ENCODE assay signal across 17 mouse cellular contexts in the genomic region with DNA sequence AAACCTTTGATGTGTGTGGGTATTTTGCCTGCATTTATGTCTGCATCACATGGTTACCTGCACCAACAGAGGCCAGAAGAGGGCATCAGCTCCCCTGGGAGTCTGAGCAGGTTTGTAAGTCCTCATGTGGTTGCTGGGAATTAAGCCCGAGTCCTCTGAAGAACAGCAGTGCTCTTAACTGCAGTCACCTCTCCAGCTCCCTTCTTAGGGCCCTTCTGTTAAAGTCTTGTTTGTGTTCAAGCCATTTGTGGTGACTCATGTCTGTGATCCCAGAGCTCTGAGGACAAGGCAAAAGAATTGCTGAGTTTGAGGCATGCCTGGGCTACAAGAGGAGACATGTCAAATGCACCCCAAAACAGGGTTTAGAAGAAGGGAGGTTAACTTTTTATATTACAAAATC. TPM values are rescaled to one million over a fixed set of nuclear protein-coding genes. Genes with fewer than 3 reads are reported as not detected.
DNase-seq lines count a peak whose midpoint lies in the region; ATAC-seq and TF ChIP-seq lines count a peak whose summit lies in the region.
"Had no signal": no experiment of that assay in that cellular context is flagged by ENCODE, and none has a peak within 500 bp of the region (broad histone marks: within the 10 kb centered on the region; RNA-seq: fewer than 3 reads in every experiment).

No protein-coding gene starts in this region.

- no peaks in the 10 kb centered on the region for H3K27me3 ChIP-seq in liver, adult 2 months (ENCODE audit: control insufficient read depth, insufficient read depth, low read length)
- no peaks in the 10 kb centered on the region for H3K27me3 ChIP-seq in liver, embryonic 13.5 days
- H3K27me3 ChIP-seq in hindbrain, embryonic 12.5 days: no peaks in the 10 kb centered on the region
- no peaks in the 10 kb centered on the region for H3K27me3 ChIP-seq in hindbrain, embryonic 16.5 days (replicated peaks; ENCODE audit: control insufficient read depth, insufficient read depth, low read length)
- no peaks in the 10 kb centered on the region for H3K27me3 ChIP-seq in neural tube, embryonic 15.5 days (replicated peaks)
- H3K27me3 ChIP-seq: forebrain, embryonic 15.5 days; heart, embryonic 15.5 days; hindbrain, embryonic 15.5 days; neural tube, embryonic 13.5 days had no signal

- no peak for DNase-seq in gastrocnemius, adult 2 months
- DNase-seq in gastrocnemius, postnatal 4 days (ENCODE audit: low spot score in 2 of 2): no peak
- DNase-seq in liver, adult 2 months (ENCODE audit: extremely low read depth, low read depth, low spot score): peak; percentile 42
- no peak for DNase-seq in liver
- DNase-seq in liver, embryonic 13.5 days: no peak
- DNase-seq: gastrocnemius, postnatal 10 days; kidney, adult 9 months; lung, embryonic 14.5 days; retina, postnatal 1 day had no signal

- 77% methylated on average over 1 of the region's 1 CpGs for WGBS in liver, adult 2 months
- WGBS in liver, embryonic 13.5 days (ENCODE audit: insufficient replicate concordance): 45% methylated on average over 1 of the region's 1 CpGs
- 80% methylated on average over 1 of the region's 1 CpGs for WGBS in hindbrain, embryonic 12.5 days
- 88% methylated on average over 1 of the region's 1 CpGs for WGBS in hindbrain, embryonic 16.5 days
- 86% methylated on average over 1 of the region's 1 CpGs for WGBS in neural tube, embryonic 15.5 days

- peak overlapping the region; percentile 70; the same call in 1 of the 2 replicates for H3K27ac ChIP-seq in gastrocnemius, adult 2 months
- H3K27ac ChIP-seq in liver, adult 2 months (replicated peaks; ENCODE audit: insufficient read depth, low read depth, low read length): peak overlapping the region; percentile 92
- H3K27ac ChIP-seq in liver, embryonic 13.5 days: peak overlapping the region; percentile 99
- no peak overlapping the region for H3K27ac ChIP-seq in hindbrain, embryonic 12.5 days
- no peak overlapping the region for H3K27ac ChIP-seq in hindbrain, embryonic 16.5 days (ENCODE audit: low read depth, low read length)
- no peak overlapping the region for H3K27ac ChIP-seq in neural tube, embryonic 15.5 days (replicated peaks)
- H3K27ac ChIP-seq: forebrain, embryonic 15.5 days; hindbrain, embryonic 15.5 days; neural tube, embryonic 13.5 days had no signal

- no peak overlapping the region for H3K4me2 ChIP-seq in liver, embryonic 13.5 days
- no peak overlapping the region for H3K4me2 ChIP-seq in hindbrain, embryonic 12.5 days (replicated peaks)
- H3K4me2 ChIP-seq in hindbrain, embryonic 16.5 days (ENCODE audit: low read length): no peak overlapping the region
- H3K4me2 ChIP-seq in neural tube, embryonic 15.5 days: no peak overlapping the region
- H3K4me2 ChIP-seq: forebrain, embryonic 15.5 days; heart, embryonic 15.5 days; hindbrain, embryonic 15.5 days; lung, embryonic 14.5 days; neural tube, embryonic 13.5 days had no signal

- no peak overlapping the region for H3K4me3 ChIP-seq in gastrocnemius, adult 2 months
- H3K4me3 ChIP-seq in liver, adult 2 months (ENCODE audit: insufficient read depth, low read depth, low read length): no peak overlapping the region
- no peak overlapping the region for H3K4me3 ChIP-seq in liver, embryonic 13.5 days (replicated peaks)
- H3K4me3 ChIP-seq in hindbrain, embryonic 12.5 days: no peak overlapping the region
- H3K4me3 ChIP-seq in hindbrain, embryonic 16.5 days (ENCODE audit: low read length): no peak overlapping the region
- H3K4me3 ChIP-seq in neural tube, embryonic 15.5 days (replicated peaks): no peak overlapping the region
- H3K4me3 ChIP-seq: forebrain, embryonic 15.5 days; heart, embryonic 15.5 days; hindbrain, embryonic 15.5 days; neural tube, embryonic 13.5 days had no signal

- H3K79me2 ChIP-seq in liver, adult 2 months (ENCODE audit: control insufficient read depth, insufficient read depth, low read length): no peaks in the 10 kb centered on the region

- no peak overlapping the region for H3K9ac ChIP-seq in liver, adult 2 months (ENCODE audit: low read depth, low read length)
- peak overlapping the region; percentile 73 for H3K9ac ChIP-seq in liver, embryonic 13.5 days
- H3K9ac ChIP-seq in hindbrain, embryonic 12.5 days: no peak overlapping the region
- H3K9ac ChIP-seq in hindbrain, embryonic 16.5 days (ENCODE audit: low read depth, low read length): no peak overlapping the region
- H3K9ac ChIP-seq in neural tube, embryonic 15.5 days (replicated peaks): no peak overlapping the region
- H3K9ac ChIP-seq: forebrain, embryonic 15.5 days; heart, embryonic 15.5 days; hindbrain, embryonic 15.5 days; lung, embryonic 14.5 days; neural tube, embryonic 13.5 days had no signal

- no peak for ATAC-seq in liver, embryonic 13.5 days (ENCODE audit: low read depth)
- ATAC-seq in hindbrain, embryonic 12.5 days (ENCODE audit: low FRiP score): no peak
- ATAC-seq in hindbrain, embryonic 16.5 days: no peak
- no peak for ATAC-seq in neural tube, embryonic 15.5 days (ENCODE audit: low FRiP score)
- ATAC-seq: forebrain, embryonic 15.5 days; midbrain, embryonic 16.5 days had no signal

- H3K4me1 ChIP-seq in liver, adult 2 months (ENCODE audit: control insufficient read depth, insufficient read depth, low read length): peaks cover 21% of the 10 kb centered on the region
- H3K4me1 ChIP-seq in liver, embryonic 13.5 days (replicated peaks): peaks cover 60% of the 10 kb centered on the region
- H3K4me1 ChIP-seq in hindbrain, embryonic 12.5 days: peaks cover 5% of the 10 kb centered on the region; the same call in 1 of the 2 replicates
- no peaks in the 10 kb centered on the region for H3K4me1 ChIP-seq in hindbrain, embryonic 16.5 days (ENCODE audit: control insufficient read depth, insufficient read depth, low read depth, low read length)
- 0 out of 2 replicates have a peak, but pooled peaks cover 3% of the 10 kb centered on the region for H3K4me1 ChIP-seq in neural tube, embryonic 15.5 days
- H3K4me1 ChIP-seq: hindbrain, embryonic 15.5 days had no signal

- no peak for TF ChIP-seq CTCF in gastrocnemius, adult 2 months (IDR thresholded peaks at IDR 0.05)
- TF ChIP-seq CTCF in liver, adult 2 months (IDR thresholded peaks at IDR 0.05; ENCODE audit: low read depth, low read length): no peak; the same call in 1 of the 2 replicates

- no peaks in the 10 kb centered on the region for H3K9me3 ChIP-seq in liver, embryonic 13.5 days (replicated peaks)
- no peaks in the 10 kb centered on the region for H3K9me3 ChIP-seq in hindbrain, embryonic 12.5 days (replicated peaks)
- no peaks in the 10 kb centered on the region for H3K9me3 ChIP-seq in hindbrain, embryonic 16.5 days (ENCODE audit: control insufficient read depth, low read length)
- H3K9me3 ChIP-seq in neural tube, embryonic 15.5 days (replicated peaks): no peaks in the 10 kb centered on the region
- H3K9me3 ChIP-seq: forebrain, embryonic 15.5 days; heart, embryonic 15.5 days; hindbrain, embryonic 15.5 days; neural tube, embryonic 13.5 days had no signal

- H3K36me3 ChIP-seq in liver, adult 2 months (ENCODE audit: control insufficient read depth, insufficient read depth, low read length): peaks cover 2% of the 10 kb centered on the region
- peaks cover 47% of the 10 kb centered on the region for H3K36me3 ChIP-seq in liver, embryonic 13.5 days
- H3K36me3 ChIP-seq in hindbrain, embryonic 12.5 days: peaks cover 9% of the 10 kb centered on the region
- H3K36me3 ChIP-seq in hindbrain, embryonic 16.5 days (ENCODE audit: control insufficient read depth, insufficient read depth, low read length): peaks cover 3% of the 10 kb centered on the region; the same call in 1 of the 2 replicates
- H3K36me3 ChIP-seq in neural tube, embryonic 15.5 days: peaks cover 14% of the 10 kb centered on the region; the same call in 1 of the 2 replicates

- intact Hi-C loops in gastrocnemius, adult 2 months (cut with DNase I): loop anchor here (10.0 kb wide), 1 partner anchor 198 kb away; no protein-coding TSS in a partner anchor

- TF ChIP-seq POLR2A in liver, adult 2 months (IDR thresholded peaks at IDR 0.05; ENCODE audit: extremely low read depth, insufficient read depth, low read length): no peak

RNA-seq across cellular contexts. Expression of a gene that starts 38.0 kb away (rescaled TPM):
- total RNA-seq in gastrocnemius, adult 2 months (2021): 1 to 10 TPM; 5.9 to 7.8 TPM
- 10 to 100 TPM in 1 of 2 experiments, 1 to 10 TPM in 1; 8.9 to 11.0 TPM for total RNA-seq in gastrocnemius, postnatal 4 days (2021)
- 13.0 and 13.5 TPM in 2 replicates for total RNA-seq in liver, adult 2 months (2014; rRNA removed)
- 7.4 and 8.9 TPM in 2 replicates for polyA plus RNA-seq in liver, adult 2 months (2012; rRNA removed)
- polyA plus RNA-seq in liver, embryonic 13.5 days (2015; fragmentation: Nextera tagmentation; extraction: Ambion mirVana): 5.9 and 6.9 TPM in 2 replicates
- polyA plus RNA-seq in hindbrain, embryonic 12.5 days (2016; fragmentation: Nextera tagmentation; extraction: Ambion mirVana): 20.7 and 23.2 TPM in 2 replicates
- 18.0 and 18.4 TPM in 2 replicates for polyA plus RNA-seq in hindbrain, embryonic 16.5 days (2015; fragmentation: Nextera tagmentation; extraction: Ambion mirVana)
- 17.1 and 18.1 TPM in 2 replicates for polyA plus RNA-seq in neural tube, embryonic 15.5 days (2015; fragmentation: Nextera tagmentation; extraction: Ambion mirVana)

Comparison
In these comparisons a context has a peak if more than half of its experiments do, and no peak if none do; other contexts are left out.
1. H3K27ac ChIP-seq: peak in gastrocnemius, adult 2 months (single experiment), liver, adult 2 months (single experiment) and liver, embryonic 13.5 days (single experiment); none in hindbrain, embryonic 12.5 days (single experiment), hindbrain, embryonic 16.5 days (single experiment) and neural tube, embryonic 15.5 days (single experiment).